Mouse (Mus musculus): ENCODE data around the gene Tmem63a.

- no peak for TF ChIP-seq CTCF (IDR thresholded peaks at IDR 0.05; ENCODE audit: control insufficient read depth, insufficient read depth, insufficient replicate concordance, low read depth, low read length)
- no peak for TF ChIP-seq POLR2A (IDR thresholded peaks at IDR 0.05; ENCODE audit: control insufficient read depth, low read depth, low read length)
Measured at GRCm38 (mm10) chr1:180941726-180942125, 418 bp upstream of the Tmem63a start.
